Mouse (Mus musculus) thymus, postnatal 14 days (tissue): Measurements from ENCODE around the gene Mrm3.
"Not testable (repeated sequence)": the region's sequence is repeated elsewhere in the genome, so short reads cannot be mapped to it uniquely, and the experiment has no call there.

Experiments
- DNase-seq: peaks from one replicate; pipeline ENCODE4 v3.0.0; 2021

Gene Mrm3

DNA sequence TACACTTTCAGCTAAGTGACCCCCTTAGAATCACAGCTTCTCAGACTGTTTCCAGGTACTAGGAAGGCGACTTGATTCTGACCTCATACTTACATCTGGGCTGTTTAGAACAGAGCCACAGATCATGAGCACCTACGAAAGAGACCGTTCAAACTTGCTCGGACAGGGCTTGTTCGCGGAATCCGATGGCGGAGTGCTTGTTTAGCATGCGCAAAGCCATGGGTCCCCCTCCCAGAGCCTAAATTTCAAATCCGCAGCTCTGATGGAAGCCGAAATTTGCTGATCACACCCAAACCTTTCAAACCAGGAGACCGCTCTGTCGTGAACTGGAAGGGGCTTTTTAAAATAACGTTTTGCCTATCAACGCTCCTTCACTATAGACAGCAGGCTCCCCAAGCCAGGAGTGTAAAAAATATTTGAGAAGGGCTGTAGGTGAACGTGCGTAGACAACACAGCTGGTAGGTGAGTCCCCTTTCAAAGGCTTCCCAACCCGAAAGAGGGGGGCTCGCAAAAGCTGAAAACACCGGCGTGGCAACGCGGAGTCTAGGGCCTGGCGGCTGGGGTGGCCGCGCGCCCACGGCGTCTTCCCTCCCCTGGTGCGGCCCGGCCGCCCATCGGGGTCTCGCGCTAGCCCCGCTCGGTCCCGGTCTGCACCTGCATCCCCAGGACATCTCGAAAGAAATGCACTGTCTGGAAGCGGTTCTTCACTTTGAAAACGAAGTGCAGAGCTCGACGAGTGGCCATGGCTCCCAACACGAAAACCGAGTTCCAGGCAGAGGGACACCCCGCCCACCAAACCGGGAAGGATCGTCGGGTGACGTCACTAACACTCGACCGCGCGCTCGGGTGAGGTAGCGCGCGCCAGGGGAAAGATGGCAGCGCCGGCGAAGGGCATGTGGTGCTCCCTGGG, at the start of gene Mrm3, which contains the start of gene Glod4:
Gene Mrm3, plus strand, starts transcription at position 815 of the 910 bp plus-strand sequence.
Gene Glod4, minus strand, starts transcription at position 825 of the 910 bp plus-strand sequence.
- DNase-seq: peak; percentile 92

DNA sequence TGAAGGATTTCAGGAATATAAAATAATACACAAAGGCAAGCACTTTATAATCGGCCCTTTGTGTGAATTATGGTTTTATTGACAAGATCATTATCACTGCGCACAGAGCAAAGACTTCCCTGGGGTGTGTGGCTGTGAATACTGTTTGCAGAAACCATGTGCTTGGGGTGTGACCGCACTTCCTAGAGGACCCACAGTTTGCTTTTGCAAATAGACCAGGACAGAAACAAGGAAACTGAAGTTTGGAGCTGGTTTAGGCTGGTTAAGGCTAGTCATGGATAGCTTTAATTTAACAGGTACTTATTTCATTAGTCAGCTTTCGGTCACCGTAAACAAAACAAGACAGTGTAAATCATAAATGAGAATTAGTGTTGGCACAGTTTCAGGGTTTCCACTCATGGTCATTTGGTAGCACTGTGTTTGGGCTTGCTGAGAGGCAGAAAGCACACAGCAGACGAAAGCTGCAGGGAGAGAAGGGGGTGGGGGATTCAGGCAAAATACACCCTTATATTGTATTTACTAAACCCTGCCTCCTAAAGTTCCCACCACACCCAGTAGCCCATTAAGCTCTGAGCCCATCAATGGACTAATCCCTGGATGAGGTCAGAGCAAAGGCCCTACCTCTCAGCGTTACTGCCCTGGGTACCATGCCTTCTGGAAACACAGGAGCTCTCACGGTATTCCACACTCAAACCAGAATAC, 47.1 kb upstream of the Mrm3 start:
- no peak for DNase-seq

DNA sequence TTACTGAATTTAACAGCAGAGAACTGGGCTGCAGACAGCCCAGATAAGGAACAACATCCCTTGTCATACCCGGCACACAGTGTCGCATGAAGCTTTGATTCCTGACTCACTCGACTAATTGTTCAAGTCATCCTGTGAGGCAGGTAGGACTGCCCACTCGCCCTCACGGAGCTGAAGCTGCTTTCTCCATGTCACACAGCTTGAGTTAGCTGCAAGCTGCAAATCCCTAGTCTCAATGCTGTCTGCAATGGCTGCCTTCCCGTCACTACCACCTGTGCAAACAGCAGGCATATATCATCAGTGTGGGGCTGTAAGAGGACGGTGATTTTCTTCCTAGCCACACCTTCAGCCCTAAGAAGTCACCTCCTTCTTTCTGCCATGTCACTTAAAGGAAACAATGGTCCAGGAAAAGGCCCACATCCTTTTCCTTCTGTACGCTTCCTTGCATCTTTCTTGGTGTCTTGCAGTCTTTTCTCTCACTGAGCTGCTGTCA, 46.5 kb upstream of the Mrm3 start:
- DNase-seq: no peak

DNA sequence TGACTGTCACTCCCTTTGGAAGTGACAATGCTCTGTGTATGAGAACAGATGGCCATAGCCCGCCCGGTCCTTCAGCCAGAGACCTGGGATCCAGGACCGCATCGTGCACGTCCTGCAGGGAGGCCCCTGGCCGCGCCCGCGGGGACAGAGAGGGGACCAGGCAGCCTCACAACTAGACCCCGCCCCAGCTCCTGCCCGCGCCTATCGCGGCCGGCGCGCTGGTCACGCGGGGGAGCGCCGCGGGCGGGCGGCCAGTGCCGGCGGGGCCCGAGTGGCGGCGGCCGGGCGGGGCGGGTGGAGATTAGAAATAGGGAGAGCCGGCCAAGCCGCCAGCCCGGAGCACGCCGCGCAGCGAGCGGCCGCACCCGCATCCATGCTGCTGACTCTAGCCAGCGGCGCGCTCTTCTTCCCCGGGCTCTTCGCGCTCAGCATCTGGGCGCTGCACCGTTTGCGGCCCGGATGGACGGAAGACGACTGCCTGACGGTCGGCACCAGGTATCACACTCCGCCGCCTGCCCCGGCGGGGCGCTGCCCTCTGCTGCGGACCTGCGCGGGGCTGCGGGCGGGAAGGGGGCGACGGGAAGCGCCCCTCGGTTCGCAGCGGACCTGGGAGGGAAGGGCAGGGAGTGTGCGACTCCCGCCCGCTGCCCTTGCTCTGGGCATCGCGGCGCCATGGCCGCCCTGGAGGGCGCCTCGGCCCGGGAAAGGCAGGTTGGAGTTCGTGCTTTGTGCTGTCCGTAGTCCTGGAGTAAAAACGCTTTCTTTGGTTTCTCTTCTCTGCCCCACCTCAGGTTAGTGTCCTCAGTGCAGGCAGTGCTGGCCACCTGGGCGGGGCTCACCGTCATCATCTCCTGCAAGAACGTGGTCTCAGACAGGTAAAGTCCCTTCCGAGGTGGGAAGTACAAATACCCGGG, 41.5 kb upstream of the Mrm3 start:
- DNase-seq: peak; percentile 31

DNA sequence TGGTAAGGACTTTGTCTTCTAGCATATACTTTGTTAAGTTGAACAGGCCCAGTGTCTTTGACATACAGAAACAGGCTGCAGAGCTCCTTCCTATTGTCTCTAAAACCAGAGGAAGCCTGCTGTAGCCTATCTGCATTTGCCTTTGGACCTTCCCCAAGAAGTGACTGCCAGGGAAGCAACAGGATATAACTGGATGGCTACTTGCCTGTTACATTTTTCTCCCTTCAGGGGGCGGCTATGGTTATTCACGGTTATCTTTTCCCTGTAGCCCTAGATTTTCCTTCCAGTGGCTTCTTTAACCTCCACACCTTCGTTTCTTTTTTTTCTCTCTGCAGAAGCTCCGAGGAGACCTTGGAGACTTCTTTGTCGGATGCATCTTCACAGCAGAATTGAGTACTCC, 36.7 kb upstream of the Mrm3 start:
- DNase-seq: no peak

DNA sequence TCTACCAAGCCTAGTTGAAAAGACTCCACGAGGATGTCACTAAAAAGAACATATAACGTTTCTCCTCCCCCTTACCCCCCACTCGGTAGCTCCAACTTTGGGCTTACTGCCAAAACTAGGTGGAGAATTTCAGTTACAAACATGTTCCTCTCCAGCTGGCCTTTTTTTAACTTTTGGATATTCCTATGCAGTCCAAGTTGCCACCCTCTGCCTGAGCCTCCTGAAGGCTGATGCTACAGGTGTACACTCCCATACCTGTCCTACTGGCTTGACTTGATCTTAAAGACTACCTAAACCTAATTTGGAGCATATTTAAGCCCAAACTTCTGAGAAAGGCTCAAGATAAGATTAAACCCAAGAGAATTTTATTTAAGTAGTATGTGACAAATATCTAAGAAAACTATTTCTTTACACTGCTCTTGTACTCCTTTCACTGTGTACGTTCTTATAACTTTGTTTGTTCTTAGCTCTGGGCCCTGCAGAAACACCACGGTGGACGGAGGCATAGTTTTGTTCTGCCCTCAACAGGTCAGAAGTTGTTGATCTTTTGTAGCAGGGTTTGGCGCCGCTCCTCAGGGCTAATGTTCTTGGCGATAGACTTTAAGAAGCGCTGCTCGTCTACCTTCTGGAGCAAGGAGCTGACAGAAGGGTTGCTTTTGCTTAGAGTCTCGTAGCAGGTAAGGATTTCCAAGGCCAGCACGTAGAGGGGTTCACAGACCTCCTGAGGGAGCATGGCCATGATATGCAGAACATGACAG, 33.1 kb upstream of the Mrm3 start:
- no peak for DNase-seq

DNA sequence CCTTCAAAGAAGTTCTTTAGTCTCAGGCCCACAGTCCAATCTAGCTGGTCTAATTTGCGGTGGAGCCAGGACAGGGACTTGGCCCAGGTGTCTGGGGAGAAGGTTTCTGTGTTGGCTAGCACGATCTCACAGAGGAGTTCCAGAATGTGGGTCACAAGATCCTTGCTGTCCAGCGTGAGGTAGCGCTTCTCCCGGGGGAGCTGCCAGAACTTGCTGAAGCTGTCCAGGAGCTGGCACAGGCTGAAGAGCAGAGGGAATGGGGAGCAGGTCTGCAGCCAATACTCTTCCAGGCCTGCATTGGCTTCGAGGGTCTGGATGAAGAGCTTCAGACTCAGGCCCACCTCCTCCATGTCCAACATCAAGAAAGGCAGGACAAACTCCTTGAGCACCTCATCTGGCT, 31.9 kb upstream of the Mrm3 start:
- DNase-seq: not testable (repeated sequence)

DNA sequence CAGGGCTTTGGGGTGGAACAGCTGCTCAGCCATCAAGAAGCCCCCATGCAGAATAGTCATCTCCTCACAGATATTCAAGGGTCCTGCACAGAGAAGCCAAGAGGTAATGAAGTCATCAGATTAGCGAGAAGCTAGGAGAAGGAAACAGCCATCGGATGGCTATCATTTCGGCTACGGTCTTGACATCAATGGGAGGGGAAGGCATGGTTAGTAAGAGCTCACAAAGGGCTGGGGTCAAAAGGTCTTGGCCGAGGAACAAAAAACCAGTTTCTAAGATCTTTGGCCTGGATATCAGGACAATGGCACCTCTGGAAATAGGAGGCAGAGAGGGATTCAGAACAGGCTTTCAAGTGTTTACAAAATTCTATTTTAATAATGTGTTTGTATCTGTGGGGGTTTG, 29.7 kb upstream of the Mrm3 start:
- no peak for DNase-seq

DNA sequence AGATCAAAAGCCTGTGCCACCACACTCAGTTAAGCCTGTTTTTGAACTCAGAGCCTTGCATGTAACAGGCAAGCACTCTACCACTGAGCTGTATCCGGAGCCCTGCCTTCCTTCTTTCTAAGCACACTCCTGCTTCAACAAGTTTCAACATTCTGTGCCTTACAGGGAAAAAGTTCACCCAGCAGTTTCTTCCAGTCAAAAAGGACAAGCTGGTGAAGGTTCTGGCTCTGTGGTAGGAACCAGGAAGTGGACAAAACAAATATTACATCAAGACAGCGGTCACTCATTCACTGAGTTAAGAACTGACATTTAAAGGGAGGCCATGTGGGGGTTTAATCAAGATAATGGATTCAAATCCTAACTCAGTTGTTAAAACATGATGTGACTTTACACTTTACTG, 28.5 kb upstream of the Mrm3 start:
- peak; percentile 6 for DNase-seq

DNA sequence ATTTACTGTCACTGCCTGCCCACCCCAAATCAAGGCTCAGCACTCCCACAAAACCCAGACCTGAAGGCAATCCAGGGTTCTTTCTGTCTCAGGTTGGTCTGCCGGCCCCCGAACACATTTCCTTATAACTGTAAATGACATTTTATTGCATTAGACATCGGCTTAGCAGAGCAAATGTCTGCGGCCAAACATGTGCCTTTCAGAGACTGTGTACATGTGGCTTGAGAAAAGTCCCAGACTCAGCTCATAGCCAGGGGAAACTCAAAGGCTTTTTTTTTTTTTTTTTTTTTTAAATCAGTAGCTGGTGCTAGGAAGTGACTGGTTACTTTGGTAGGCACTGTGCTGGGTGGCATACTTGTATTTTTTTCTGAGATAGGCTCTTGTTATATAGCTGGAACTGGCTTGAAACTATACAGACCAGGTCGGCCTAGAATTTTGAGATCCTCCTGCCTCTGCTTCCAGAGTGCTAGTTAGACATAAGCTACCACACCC, 27.4 kb upstream of the Mrm3 start:
- DNase-seq: no peak

DNA sequence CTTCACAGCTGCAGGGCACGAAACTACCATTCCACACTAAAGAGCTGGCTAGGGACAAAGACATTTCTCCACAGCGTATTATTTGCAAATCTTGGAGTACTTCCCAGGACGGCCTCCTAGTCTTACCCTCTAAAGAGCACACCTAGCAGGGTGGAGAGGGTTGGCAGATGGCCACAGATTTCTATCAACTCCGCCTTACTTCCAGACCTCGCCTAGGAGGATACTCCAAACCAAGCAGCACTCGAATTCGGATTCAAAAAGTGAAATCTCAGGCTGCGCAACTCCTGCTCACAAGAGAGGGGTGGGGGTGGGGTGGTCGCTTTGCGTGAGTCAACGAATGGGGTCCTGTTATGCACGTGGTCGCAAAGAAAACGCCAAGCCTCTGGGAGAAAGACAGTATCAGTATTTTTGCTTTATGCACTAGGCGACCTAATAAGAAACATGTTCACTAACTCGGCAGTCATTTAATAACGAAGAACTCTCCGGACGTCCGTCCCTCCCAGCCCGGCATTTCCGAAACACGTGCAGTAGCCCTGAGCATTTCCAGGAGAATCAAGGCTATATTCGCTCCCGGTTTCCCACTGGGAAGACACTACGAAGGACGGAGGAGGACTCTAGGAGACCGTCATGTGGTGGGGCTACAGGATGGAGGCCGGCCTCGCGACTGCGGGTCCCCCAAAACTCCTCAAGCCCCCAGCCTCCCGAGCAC, 26.7 kb upstream of the Mrm3 start:
- peak; percentile 7 for DNase-seq

DNA sequence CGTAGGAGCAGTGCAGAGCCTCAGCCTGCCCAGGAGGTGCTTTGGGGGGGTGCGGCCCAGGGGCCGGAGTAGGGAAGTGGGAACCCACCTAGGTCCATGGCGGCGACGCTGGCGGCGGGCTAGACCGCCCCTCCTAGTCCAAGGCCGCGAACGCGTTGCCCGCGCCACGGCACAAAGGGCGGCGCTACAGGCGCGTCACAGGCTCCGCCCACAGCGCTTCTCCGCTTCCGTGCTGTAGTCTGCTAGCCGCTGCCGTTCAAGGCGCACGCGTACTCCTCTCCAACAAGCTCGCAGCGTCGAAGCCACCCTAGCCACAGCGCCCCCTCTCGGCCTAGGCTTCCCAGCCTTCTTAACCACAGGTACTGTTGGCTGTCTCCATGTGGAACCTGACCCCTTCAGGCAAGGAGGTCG, 26.1 kb upstream of the Mrm3 start, which contains the start of the genes Dbil5 and Gemin4:
Gene Dbil5, plus strand, starts transcription at position 219 of the 411 bp plus-strand sequence.
Gene Gemin4, minus strand, starts transcription at position 275 of the 411 bp plus-strand sequence.
- DNase-seq: peak; percentile 98

DNA sequence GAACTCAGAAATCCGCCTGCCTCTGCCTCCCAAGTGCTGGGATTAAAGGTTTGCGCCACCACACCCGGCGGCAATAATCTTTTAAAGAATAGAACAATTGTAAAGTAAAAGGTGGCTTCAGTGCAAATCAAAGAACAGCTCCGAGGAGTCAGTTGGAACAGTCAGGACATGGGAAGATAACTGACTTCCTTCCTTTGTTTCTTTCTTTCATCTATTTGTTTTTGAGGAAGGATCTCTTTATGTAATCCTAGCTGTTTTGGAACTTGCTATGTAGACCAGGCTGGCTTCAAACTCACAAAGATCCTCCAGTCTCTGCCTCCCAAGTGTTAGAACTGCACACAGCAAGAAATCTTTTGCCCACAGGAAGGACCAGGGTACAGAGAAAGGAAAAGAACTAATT, 18.9 kb upstream of the Mrm3 start:
- no peak for DNase-seq

DNA sequence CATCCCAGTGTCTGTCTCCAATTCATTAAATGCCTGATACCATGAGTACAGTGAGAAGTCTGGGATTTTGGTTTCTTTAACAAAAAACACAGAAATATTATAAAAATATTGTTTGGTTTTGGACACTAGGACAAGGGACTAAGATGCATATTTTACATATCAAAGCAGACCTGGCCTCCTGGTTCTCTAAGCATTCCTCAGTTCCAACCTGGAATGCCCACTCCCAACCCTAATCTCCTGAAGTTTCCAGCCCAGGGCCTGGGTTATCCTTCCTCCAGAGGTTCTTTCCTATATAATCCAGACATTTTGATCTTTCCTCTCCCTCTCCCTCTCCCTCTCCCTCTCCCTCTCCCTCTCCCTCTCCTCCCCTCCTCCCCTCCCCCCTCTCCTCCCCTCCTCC, 18.5 kb upstream of the Mrm3 start:
- no peak for DNase-seq

DNA sequence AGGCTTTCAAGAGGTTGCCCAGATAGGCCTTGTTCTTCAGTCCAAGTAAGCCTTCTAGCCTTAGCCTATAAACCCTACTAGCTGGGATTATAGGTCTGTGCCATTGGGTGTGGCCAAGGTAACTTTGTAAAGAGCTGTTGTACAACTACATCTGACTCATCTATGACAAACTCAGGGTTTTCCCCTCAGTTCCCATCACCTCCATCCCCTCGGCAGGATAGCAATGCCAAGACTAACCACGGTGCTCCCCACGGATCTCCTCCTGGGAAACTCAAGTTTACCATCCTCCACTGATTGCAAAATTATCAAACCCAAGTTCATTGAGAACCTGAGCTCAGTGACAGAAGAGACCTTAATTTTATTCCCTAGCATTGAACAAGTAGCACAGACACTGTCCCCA, 7.4 kb upstream of the Mrm3 start:
- no peak for DNase-seq

DNA sequence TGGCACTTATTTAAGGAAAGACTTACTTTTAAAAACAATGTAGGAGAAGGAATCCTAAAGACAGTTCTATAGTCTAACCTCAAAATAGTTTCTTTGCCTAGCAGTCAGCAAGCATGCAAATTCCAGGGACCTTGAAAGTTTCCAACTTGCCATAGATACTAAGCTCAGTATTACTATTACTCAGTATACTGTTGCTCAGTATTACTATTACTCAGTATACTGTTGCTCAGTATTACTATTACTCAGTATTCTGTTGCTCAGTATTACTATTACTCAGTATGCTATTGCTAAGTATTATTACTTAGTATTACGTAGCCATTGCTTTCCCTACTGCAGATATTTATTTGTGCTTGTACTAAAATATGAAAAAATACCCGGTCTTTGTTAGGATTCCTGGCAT, 3.8 kb upstream of the Mrm3 start:
- DNase-seq: no peak

DNA sequence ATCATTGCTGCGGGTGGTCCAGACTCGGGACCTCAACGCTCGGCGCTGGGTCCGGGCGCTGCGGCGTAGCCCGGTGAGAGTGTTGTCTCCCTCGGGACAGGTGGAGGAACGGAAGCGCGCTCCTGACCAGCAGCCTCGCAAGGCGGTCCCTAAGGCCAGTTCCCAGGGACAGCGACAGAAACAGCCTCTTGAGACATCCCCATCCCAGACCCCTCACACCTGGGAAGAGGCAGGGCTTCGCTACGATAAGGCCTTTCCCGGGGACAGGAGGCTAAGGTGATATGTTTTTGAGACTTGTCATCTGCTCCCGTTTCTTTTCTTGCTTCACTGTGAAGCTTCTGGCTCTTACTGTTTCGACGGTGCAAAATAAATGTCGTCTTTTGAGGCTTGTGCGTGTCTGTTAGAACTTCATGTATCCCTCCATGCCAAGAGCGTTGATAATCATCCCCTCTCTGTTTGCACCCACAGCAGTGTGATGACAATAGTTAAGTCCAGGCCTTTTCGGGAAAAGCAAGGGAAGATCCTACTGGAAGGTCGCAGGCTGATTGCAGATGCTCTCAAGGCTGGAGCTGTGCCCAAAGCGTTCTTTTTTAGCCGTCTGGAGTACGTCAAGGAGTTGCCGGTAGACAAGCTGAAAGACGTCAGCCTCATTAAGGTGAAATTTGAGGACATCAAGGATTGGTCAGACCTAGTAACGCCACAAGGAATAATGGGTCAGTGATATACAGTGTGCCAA, 464 bp downstream of the Mrm3 start:
- DNase-seq: no peak

DNA sequence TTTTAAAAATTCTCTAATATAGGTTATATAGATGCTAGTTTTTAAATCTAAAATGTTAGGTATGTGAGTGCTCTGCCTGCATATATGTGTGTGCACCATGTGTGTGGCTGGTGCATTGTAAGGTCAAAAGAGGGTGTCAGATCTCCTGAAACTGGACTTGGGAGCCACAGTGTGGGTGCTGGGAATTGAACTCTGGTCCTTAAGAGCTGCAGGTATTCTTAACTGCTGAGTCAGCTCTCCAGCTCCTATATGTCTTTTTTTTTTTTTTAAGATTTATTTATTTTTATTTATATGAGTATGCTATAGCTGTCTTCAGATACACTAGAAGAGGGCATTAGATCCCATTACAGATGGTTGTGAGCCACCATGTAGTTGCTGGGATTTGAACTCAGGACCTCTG, 2.9 kb downstream of the Mrm3 start:
- DNase-seq: no peak

DNA sequence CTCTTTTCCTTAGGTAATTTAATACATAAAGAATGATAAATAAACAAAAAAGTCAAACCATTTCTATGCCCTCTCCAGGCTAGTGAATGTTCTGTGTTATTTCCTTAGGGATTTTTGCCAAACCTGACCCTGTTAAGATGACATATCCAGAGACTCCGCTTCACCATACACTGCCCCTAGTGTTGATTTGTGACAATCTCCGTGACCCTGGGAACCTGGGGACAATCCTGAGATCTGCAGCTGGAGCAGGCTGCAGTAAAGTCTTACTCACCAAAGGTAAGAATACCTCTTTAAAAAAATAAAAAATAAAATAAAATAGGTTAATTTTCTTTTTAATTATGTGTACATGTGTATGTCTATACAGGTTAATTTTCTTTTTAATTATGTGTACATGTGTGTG, 3.7 kb downstream of the Mrm3 start:
- no peak for DNase-seq

DNA sequence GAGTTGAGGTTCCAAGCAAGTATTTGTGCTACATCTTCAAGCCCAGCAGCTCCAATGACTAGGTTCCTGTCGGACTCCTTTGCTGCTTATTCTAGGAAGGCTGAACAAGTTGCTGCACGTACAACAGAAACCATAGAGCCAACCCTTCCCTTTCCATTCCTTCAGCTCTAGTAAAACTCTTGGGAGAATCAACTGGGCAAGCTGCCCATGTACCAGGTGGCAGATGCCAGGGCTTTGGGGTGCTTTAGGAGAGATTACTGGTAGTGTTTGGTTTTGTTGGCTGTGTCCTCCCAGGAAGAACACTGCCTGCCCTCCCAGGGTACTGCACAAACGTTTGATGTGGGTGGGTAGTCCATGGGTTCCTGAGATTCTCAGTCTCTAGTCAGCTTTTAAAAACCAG, 8.5 kb downstream of the Mrm3 start:
- DNase-seq: no peak
